Mouse (Mus musculus) ovary, postnatal 14 days (tissue): Measurements from ENCODE around the gene Sp9.

Experiments
- DNase-seq: peaks from one replicate; pipeline ENCODE4 v3.0.0; 2022; ENCODE audit warnings: low spot score

Sp9 gene

GRCm38 (mm10) chr2:73313117-73313501 is 41.4 kb downstream of the Sp9 start:
- peak; percentile 42 for DNase-seq

- DNase-seq: no peak
These were observed 42.6 kb downstream of the Sp9 start for GRCm38 (mm10) chr2:73314311-73314710.

- no peak for DNase-seq
These were observed 45.7 kb downstream of the Sp9 start for GRCm38 (mm10) chr2:73317426-73317825.

- no peak for DNase-seq
These were observed 47.5 kb downstream of the Sp9 start for GRCm38 (mm10) chr2:73319218-73319617.

- no peak for DNase-seq
These were observed 51.3 kb downstream of the Sp9 start for GRCm38 (mm10) chr2:73322991-73323390.

- no peak for DNase-seq
These were observed 54.1 kb downstream of the Sp9 start for GRCm38 (mm10) chr2:73325871-73326270.
